Mouse (Mus musculus) CH12.LX (cell line): Measurements from ENCODE around the gene Ccdc38. TPM values are rescaled to one million over a fixed set of nuclear protein-coding genes. Genes with fewer than 3 reads are reported as not detected.
A peak's percentile ranks its signal among the peaks of the same experiment; 100 is the strongest.

Experiments used
- DNase-seq: peaks from one replicate; pipeline ENCODE4 v3.0.0-alpha.2; 2013; ENCODE audit errors: extremely low read depth
- H3K27ac ChIP-seq: 2 replicates; pipeline ENCODE4 v1.5.1; 2012; ENCODE audit warnings: low read depth, mild to moderate bottlenecking, control low read depth, moderate library complexity; ENCODE audit not compliant: insufficient read depth
- H3K27me3 ChIP-seq: replicated peaks from 2 replicates; pipeline ENCODE3; 2012; ENCODE audit warnings: inconsistent platforms
- H3K36me3 ChIP-seq, 2 experiments: replicated peaks in 1 of 2; 2 replicates each; pipeline versions ENCODE3 to v1.6.1; 2012; ENCODE audit warnings: inconsistent platforms in 1 of 2, low read length in 1 of 2, mild to moderate bottlenecking in 1 of 2, mixed read lengths in 1 of 2, moderate library complexity in 1 of 2; ENCODE audit not compliant: control insufficient read depth in 1 of 2, insufficient read depth in 1 of 2
- H3K4me1 ChIP-seq, 2 experiments: 2 replicates each; pipeline ENCODE4 v1.6.1; 2012; ENCODE audit warnings: inconsistent platforms in 1 of 2, moderate library complexity in 1 of 2; ENCODE audit not compliant: insufficient read depth in 2 of 2, control insufficient read depth in 1 of 2
- H3K4me2 ChIP-seq: 2 replicates; pipeline ENCODE4 v1.6.1; 2012; ENCODE audit warnings: low read depth, mild to moderate bottlenecking, control low read depth; ENCODE audit not compliant: poor library complexity, insufficient read depth, severe bottlenecking
- H3K4me3 ChIP-seq, 3 experiments: fragments of 150-350 bp in 1 of 3; sonication (generic) in 1 of 3; replicated peaks in 1 of 3; 2 replicates each; pipeline versions ENCODE3 to v1.5.1; 2011 to 2012; ENCODE audit warnings: low read depth in 2 of 3, low read length in 2 of 3, mild to moderate bottlenecking in 2 of 3, moderate library complexity in 2 of 3, control low read depth in 1 of 3, improper control_type of control experiment in 1 of 3, inconsistent platforms in 1 of 3, mixed read lengths in 1 of 3; ENCODE audit not compliant: poor library complexity in 1 of 3
- H3K79me2 ChIP-seq: replicated peaks from 2 replicates; pipeline ENCODE4 v1.6.1; 2012; ENCODE audit warnings: mild to moderate bottlenecking, moderate library complexity; ENCODE audit not compliant: control insufficient read depth, poor library complexity, insufficient read depth, severe bottlenecking; ENCODE audit errors: extremely low read depth
- H3K9ac ChIP-seq: 2 replicates; pipeline ENCODE4 v1.6.1; 2012; ENCODE audit warnings: low read depth, mild to moderate bottlenecking, control low read depth, moderate library complexity; ENCODE audit not compliant: insufficient read depth
- H3K9me3 ChIP-seq: replicated peaks from 2 replicates; pipeline ENCODE3; 2012; ENCODE audit warnings: low read length, inconsistent platforms, mixed read lengths
- CHD1 ChIP-seq: IDR thresholded peaks from 2 replicates; pipeline ENCODE4 v1.6.1; 2012; ENCODE audit warnings: low read depth, low read length, improper control_type of control experiment, inconsistent platforms
- ELF1 ChIP-seq: IDR thresholded peaks from 2 replicates; pipeline ENCODE4 v1.6.1; 2014; ENCODE audit warnings: low read depth, mild to moderate bottlenecking, inconsistent platforms, low read length, improper control_type of control experiment
- EP300 ChIP-seq: IDR thresholded peaks from 2 replicates; pipeline ENCODE4 v1.6.1; 2011; ENCODE audit warnings: low read length, improper control_type of control experiment
- ETS1 ChIP-seq: conservative IDR thresholded peaks from 2 replicates; pipeline ENCODE4 v1.6.1; 2012; ENCODE audit warnings: low read depth, mild to moderate bottlenecking, inconsistent platforms, low read length, improper control_type of control experiment, moderate library complexity
- IRF4 ChIP-seq: IDR thresholded peaks from 2 replicates; pipeline ENCODE4 v1.6.1; 2014; ENCODE audit warnings: low read depth, mild to moderate bottlenecking, inconsistent platforms, low read length, improper control_type of control experiment
- JUND ChIP-seq: conservative IDR thresholded peaks from 2 replicates; pipeline ENCODE4 v1.6.1; 2011; ENCODE audit warnings: low read depth, low read length, improper control_type of control experiment
- KAT2A ChIP-seq: IDR thresholded peaks from 2 replicates; pipeline ENCODE4 v1.6.1; 2012; ENCODE audit warnings: low read length, improper control_type of control experiment, inconsistent platforms; ENCODE audit not compliant: insufficient replicate concordance
- MAFK ChIP-seq: IDR thresholded peaks from 2 replicates; pipeline ENCODE4 v1.6.1; 2011; ENCODE audit warnings: low read length, improper control_type of control experiment; ENCODE audit not compliant: insufficient replicate concordance
- MEF2A ChIP-seq: IDR thresholded peaks from 2 replicates; pipeline ENCODE4 v1.6.1; 2014; ENCODE audit warnings: low read depth, mild to moderate bottlenecking, inconsistent platforms, low read length, improper control_type of control experiment, borderline replicate concordance
- POLR2A ChIP-seq: IDR thresholded peaks from 2 replicates; pipeline ENCODE4 v1.6.1; 2011; ENCODE audit warnings: low read depth, mild to moderate bottlenecking, improper control_type of control experiment, low read length
- POLR2AphosphoS2 ChIP-seq: IDR thresholded peaks from 2 replicates; pipeline ENCODE4 v1.6.1; 2011; ENCODE audit warnings: low read depth, low read length, improper control_type of control experiment
- RAD21 ChIP-seq: IDR thresholded peaks from 2 replicates; pipeline ENCODE4 v1.6.1; 2011; ENCODE audit warnings: low read depth, mild to moderate bottlenecking, low read length, improper control_type of control experiment, moderate library complexity
- RCOR1 ChIP-seq: conservative IDR thresholded peaks from 2 replicates; pipeline ENCODE4 v1.6.1; 2012; ENCODE audit warnings: low read depth, mild to moderate bottlenecking, inconsistent platforms, low read length, improper control_type of control experiment
- SIN3A ChIP-seq: IDR thresholded peaks from 2 replicates; pipeline ENCODE4 v1.6.1; 2012; ENCODE audit warnings: low read length, improper control_type of control experiment, inconsistent platforms
- TBP ChIP-seq: conservative IDR thresholded peaks from 2 replicates; pipeline ENCODE4 v1.6.1; 2011; ENCODE audit warnings: low read depth, low read length, improper control_type of control experiment
- TCF12 ChIP-seq: IDR thresholded peaks from 2 replicates; pipeline ENCODE4 v1.6.1; 2014; ENCODE audit warnings: low read depth, mild to moderate bottlenecking, inconsistent platforms, low read length, improper control_type of control experiment
- UBTF ChIP-seq: IDR thresholded peaks from 2 replicates; pipeline ENCODE4 v1.6.1; 2012; ENCODE audit warnings: low read depth, mild to moderate bottlenecking, inconsistent platforms, low read length, improper control_type of control experiment, moderate library complexity
- USF2 ChIP-seq: conservative IDR thresholded peaks from 2 replicates; pipeline ENCODE4 v1.6.1; 2011; ENCODE audit warnings: low read depth, low read length, improper control_type of control experiment
- ZC3H11A ChIP-seq: IDR thresholded peaks from 2 replicates; pipeline ENCODE4 v1.6.1; 2012; ENCODE audit warnings: low read depth, mild to moderate bottlenecking, inconsistent platforms, low read length, improper control_type of control experiment
- ZMIZ1 ChIP-seq: IDR thresholded peaks from 2 replicates; pipeline ENCODE4 v1.6.1; 2012; ENCODE audit warnings: low read depth, mild to moderate bottlenecking, inconsistent platforms, low read length, improper control_type of control experiment
- dilution Hi-C: fragments of 300-500 bp; cut with MboI; formaldehyde crosslinking; loops from 2 replicates; pipeline ENCODE4 v1.14.3; 2020; ENCODE audit warnings: low sequenced_read_pairs; ENCODE audit not compliant: extremely low pct_unique_long_range_greater_than_20kb, extremely low pct_ligation_motif_present
- in situ Hi-C: fragments of 300-500 bp; cut with MboI; formaldehyde crosslinking; loops from 3 replicates; pipeline ENCODE4 v1.14.3; 2019; ENCODE audit warnings: low sequenced_read_pairs, low pct_ligation_motif_present, low pct_unique_long_range_greater_than_20kb, mixed read lengths
- polyA plus RNA-seq: library from polyadenylated mRNA; unstranded; fragments of >175 nt; gene quantifications from 2 replicates; pipeline ENCODE4 v1.2.1, GENCODE M21; 2012; ENCODE audit warnings: low read depth; ENCODE audit not compliant: insufficient read length
- total RNA-seq, 2 experiments: library from RNA; depleted of rRNA; stranded (reverse); fragments of 300-350 nt in 1 of 2; fragments of >200 nt in 1 of 2; gene quantifications; 2 replicates each; pipeline ENCODE4 v1.2.3; 2012 to 2014

The Ccdc38 gene
- total and polyA plus RNA-seq, 3 experiments, result 9.2 to 47.3 (median 17.9) TPM

- in situ Hi-C loops (loop anchor here (5.0 kb wide), 1 partner anchor 35 kb away; no protein-coding TSS in a partner anchor), dilution Hi-C loops (no loop called here)
- no peak overlapping the region for H3K4me2 ChIP-seq
- no peaks in the 10 kb centered on the region for H3K27me3 ChIP-seq
- H3K79me2 ChIP-seq, result no peaks in the 10 kb centered on the region
- H3K4me1 ChIP-seq, result peaks cover 9 to 56% of the 10 kb centered on the region in 2 experiments
- H3K36me3 ChIP-seq, result no peaks in the 10 kb centered on the region
- no peak overlapping the region for H3K4me3 ChIP-seq
- DNase-seq, result no peak
- peak overlapping the region; percentile 16; the same call in 1 of the 2 replicates for H3K27ac ChIP-seq
- TF ChIP-seq ETS1, result no peak
- TF ChIP-seq USF2, result no peak
- TF ChIP-seq CHD1, result no peak
- TF ChIP-seq IRF4, result no peak
- no peak for TF ChIP-seq TBP
- no peak for TF ChIP-seq TCF12
- no peak for TF ChIP-seq ZMIZ1
- no peak for TF ChIP-seq MEF2A
- TF ChIP-seq KAT2A, result no peak
- no peak for TF ChIP-seq ELF1
- TF ChIP-seq POLR2AphosphoS2, result no peak
- no peak for TF ChIP-seq ZC3H11A
- no peak for TF ChIP-seq EP300
- TF ChIP-seq POLR2A, result no peak
- TF ChIP-seq MAFK, result no peak
- no peak overlapping the region for H3K9ac ChIP-seq
- no peaks in the 10 kb centered on the region for H3K9me3 ChIP-seq
Observed at GRCm38 (mm10) chr10:93542356-93542755, 1.9 kb downstream of the Ccdc38 start.

GRCm38 (mm10) chr10:93543176-93543575 is 2.7 kb downstream of the Ccdc38 start:
- Histone ChIP-seq H3K4me1 (peaks cover 10 to 56% of the 10 kb centered on the region in 2 experiments), H3K4me2 (no peak overlapping the region), H3K27me3 (no peaks in the 10 kb centered on the region), H3K27ac (peak overlapping the region; percentile 7; the same call in 1 of the 2 replicates), H3K9ac (no peak overlapping the region), H3K36me3 (no peaks in the 10 kb centered on the region), H3K9me3 (no peaks in the 10 kb centered on the region), H3K4me3 (no peak overlapping the region), H3K79me2 (no peaks in the 10 kb centered on the region)
- TF ChIP-seq ELF1 (no peak), JUND (no peak), RAD21 (no peak), MAFK (no peak), USF2 (no peak), RCOR1 (no peak), CHD1 (no peak), UBTF (no peak), SIN3A (no peak), POLR2A (no peak)
- DNase-seq, result no peak
- dilution Hi-C loops (no loop called here), in situ Hi-C loops (loop anchor here (5.0 kb wide), 1 partner anchor 34 kb away; no protein-coding TSS in a partner anchor)
